Mouse (Mus musculus): ENCODE measurements around the gene Pold2.

DNA sequence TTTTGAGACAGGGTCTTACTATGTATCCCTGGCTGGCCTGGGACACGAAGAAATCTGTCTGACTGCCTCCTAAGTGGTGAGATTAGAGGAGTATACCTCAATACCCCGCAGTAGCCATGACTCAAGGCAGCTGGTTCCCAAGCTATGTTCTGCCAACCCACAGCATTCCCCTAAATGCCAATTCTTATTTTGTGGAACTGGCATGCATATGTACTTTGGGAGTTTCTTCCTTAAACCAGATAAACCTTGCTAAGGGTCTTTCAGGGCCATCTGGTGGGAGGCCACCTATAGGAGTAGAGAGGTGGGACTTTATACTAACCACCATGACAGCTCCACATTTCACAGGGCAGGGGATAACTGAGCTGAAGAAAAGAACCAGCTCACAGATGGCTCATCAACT, 25.8 kb upstream of the Pold2 start:
- TF ChIP-seq POLR2A (IDR thresholded peaks at IDR 0.05; ENCODE audit: insufficient read depth, low read length) = no peak
- no peak for TF ChIP-seq CTCF (IDR thresholded peaks at IDR 0.05; ENCODE audit: low read depth, low read length)
- no peak for TF ChIP-seq EP300 (IDR thresholded peaks at IDR 0.05; ENCODE audit: insufficient read depth, low read depth, low read length)

Measured in ES-Bruce4 (cell line).